Mouse (Mus musculus): ENCODE measurements around the gene Nup133. TPM values are rescaled to one million over a fixed set of nuclear protein-coding genes. Genes with fewer than 3 reads are reported as not detected.

Nup133 gene
- total RNA-seq, 2 experiments from 2014 or later, result 21.5 to 22.4 TPM

DNA sequence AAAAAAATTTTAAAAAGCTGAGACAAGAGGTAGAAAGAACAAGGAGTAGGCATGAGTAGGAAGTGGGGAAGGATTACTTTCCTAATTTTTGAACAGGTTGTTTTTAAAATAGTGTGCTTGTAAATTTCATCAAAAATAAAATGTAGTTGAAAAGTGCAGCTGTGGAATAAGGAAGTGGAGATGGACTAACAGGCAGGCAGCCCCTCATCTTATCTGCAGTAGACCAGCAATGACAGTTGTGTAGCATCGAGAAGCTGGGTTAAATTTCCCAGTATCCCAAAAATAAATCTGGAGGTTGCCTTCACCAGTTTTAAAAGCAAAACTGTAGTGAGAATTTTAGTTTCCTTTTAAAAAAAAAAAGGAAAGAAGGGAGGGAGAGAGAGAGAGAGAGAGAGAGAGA is 94.8 kb downstream of the Nup133 start:
- no peak for DNase-seq (ENCODE audit: low spot score in 2 of 2)

DNA sequence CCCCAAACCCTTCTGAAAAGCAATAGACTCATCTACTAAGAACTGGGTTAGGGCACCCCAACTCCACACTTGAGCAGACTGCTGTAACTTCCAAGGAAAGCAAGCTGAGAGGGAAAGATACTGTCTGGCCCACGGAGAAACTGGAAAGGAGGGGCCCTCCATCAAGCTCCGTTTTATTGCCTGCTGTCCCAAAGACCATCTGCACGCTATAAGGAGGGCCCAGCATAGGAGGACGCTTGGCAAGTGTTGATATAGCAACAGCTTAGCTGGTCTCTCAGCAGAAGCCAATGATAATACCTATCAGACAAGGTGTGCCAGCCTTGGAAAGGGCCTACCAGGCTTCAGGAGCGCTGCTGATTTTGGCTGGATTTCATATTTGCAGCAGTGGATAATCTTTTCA is 97.5 kb downstream of the Nup133 start:
- DNase-seq (ENCODE audit: low spot score in 2 of 2), result no peak

DNA sequence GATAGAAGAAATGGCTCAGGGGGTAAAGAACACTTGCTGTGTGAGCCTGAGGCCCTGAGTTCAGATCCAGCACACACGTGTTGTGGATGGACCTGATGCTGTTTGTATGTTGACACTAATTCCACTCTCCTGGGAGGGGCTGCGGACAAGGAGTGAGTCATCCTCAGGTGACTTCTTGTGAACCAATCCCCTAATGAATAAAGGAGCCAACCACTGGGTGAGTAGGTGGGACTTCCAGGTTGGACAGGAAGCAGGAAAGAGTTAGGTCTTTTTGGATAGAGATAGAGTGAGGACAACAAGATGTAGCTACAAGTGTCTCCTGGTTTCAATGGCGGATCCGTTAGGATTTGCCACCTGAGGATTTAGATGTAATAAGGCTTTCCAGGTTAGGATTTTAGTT is 99.7 kb downstream of the Nup133 start:
- no peak for DNase-seq (ENCODE audit: low spot score in 2 of 2)

DNA sequence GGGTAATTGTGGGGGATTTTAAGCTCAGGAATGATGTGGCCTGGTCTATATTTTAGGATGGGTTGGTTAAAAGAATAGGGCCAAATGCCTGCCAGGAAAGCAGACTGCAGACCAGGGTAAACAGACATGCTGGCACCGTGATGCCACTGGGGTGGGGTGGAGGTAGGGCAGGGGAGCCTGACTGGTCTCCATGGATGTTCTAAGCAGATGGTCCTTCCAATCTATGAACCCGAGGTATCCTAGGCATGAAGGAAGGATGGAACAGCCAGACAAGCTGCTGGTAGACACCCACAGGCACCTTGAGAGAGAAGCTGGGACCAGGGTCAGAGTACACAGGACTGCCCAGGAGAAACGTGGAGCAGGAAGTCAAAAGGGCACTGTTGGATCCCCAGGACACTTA is 101.5 kb downstream of the Nup133 start:
- no peak for DNase-seq (ENCODE audit: low spot score in 2 of 2)

Other genes with a start within 250 kb of the Nup133 start
- 10 to 100 TPM; 49.2 to 52.3 TPM for gene Rab4a, start 143.3 kb downstream of the Nup133 start, total RNA-seq (2021)
- gene Ccsap, start 89.1 kb downstream of the Nup133 start, total RNA-seq (2021), result 10 to 100 TPM; 49.0 to 49.8 TPM
- 1 to 10 TPM; 5.9 to 6.0 TPM for gene Acta1, start 54.5 kb downstream of the Nup133 start, total RNA-seq (2021)
- 10 to 100 TPM; 21.7 to 25.0 TPM for gene Abcb10, start 33.9 kb upstream of the Nup133 start, total RNA-seq (2021)
- gene Taf5l, start 72.1 kb upstream of the Nup133 start, total RNA-seq (2021), result 10 to 100 TPM; 23.3 to 23.4 TPM
- 10 to 100 TPM; 11.9 to 12.0 TPM for gene Urb2, start 72.2 kb upstream of the Nup133 start, total RNA-seq (2021)

All from layer of hippocampus, postnatal 10 days (tissue).